Mouse (Mus musculus) hindbrain, embryonic 12.5 days (tissue): ENCODE results near the gene 6030408B16Rik. TPM values are rescaled to one million over a fixed set of nuclear protein-coding genes. Genes with fewer than 3 reads are reported as not detected.
A peak's percentile ranks its signal among the peaks of the same experiment; 100 is the strongest.

Source experiments
- ATAC-seq: fragments of 200-750 bp; cut with Nextera tagmentation; 2 replicates; pipeline ENCODE4 v1.8.0; 2017; ENCODE audit warnings: moderate TSS enrichment; ENCODE audit not compliant: low FRiP score
- H3K27ac ChIP-seq: fragments of 300-500 bp; sonication (generic); 2 replicates; pipeline ENCODE4 v1.5.1; 2016; ENCODE audit warnings: mild to moderate bottlenecking
- H3K27me3 ChIP-seq: fragments of 300-500 bp; sonication (generic); 2 replicates; pipeline ENCODE4 v1.6.1; 2016; ENCODE audit warnings: mild to moderate bottlenecking
- H3K36me3 ChIP-seq: fragments of 300-500 bp; sonication (generic); 2 replicates; pipeline ENCODE4 v1.6.1; 2016; ENCODE audit warnings: mild to moderate bottlenecking
- H3K4me1 ChIP-seq: fragments of 300-500 bp; sonication (generic); 2 replicates; pipeline ENCODE4 v1.6.1; 2016
- H3K4me2 ChIP-seq: fragments of 300-500 bp; sonication (generic); replicated peaks from 2 replicates; pipeline ENCODE4 v1.6.1; 2016; ENCODE audit warnings: mild to moderate bottlenecking
- H3K4me3 ChIP-seq: fragments of 300-500 bp; sonication (generic); 2 replicates; pipeline ENCODE4 v1.5.1; 2016; ENCODE audit warnings: mild to moderate bottlenecking
- H3K9ac ChIP-seq: fragments of 300-500 bp; sonication (generic); 2 replicates; pipeline ENCODE4 v1.6.1; 2016; ENCODE audit warnings: mild to moderate bottlenecking, moderate library complexity
- H3K9me3 ChIP-seq: fragments of 300-500 bp; sonication (generic); replicated peaks from 2 replicates; pipeline ENCODE4 v1.6.1; 2016; ENCODE audit warnings: mild to moderate bottlenecking
- WGBS: fragments of 180-500 bp; shearing (Covaris S2); methylation state at CpG from one replicate; pipeline ENCODE4 v1.1.7; 2016; 5-methylcytosine and 5-hydroxymethylcytosine counted together
- polyA plus RNA-seq: library from polyadenylated mRNA; unstranded; fragments of >200 nt; fragmentation: Nextera tagmentation; extraction: Ambion mirVana; gene quantifications from 2 replicates; pipeline ENCODE4 v1.2.1, GENCODE M21; 2016

6030408B16Rik gene
- 0.31 and 0.87 TPM in 2 replicates for polyA plus RNA-seq

DNA sequence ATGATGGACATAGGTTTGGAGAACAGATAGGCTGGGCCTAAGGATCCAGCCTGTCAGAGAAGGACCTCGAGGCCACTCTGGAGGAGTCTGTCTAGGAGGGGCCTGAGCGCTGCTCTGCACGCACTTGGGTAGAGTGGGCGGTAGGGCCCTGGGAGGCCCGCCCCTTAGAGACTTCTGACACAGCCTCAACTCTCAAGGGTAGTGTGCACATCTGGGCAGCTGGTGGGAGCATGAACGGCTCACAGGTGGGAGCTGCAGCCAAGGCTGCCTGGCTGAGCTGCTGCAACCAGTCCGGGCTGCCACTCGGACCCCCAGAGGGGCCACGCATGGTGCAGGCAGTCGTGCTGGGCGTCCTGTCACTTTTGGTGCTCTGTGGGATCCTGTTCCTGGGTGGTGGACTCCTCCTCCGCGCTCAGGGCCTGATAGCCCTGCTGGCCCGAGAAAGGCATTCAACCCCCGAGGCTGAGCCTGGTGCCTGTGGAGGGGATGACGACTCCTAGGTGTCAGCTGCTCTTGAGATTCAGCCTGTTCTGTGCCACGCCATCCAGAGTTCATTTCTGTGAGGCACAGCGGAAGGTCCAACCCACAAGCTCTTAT lies at the start of gene 6030408B16Rik:
TSS of gene 6030408B16Rik (plus strand) at position 188 of the 597 bp plus-strand sequence.
- H3K27me3 ChIP-seq = no peaks in the 10 kb centered on the region
- H3K9ac ChIP-seq = no peak within 1 kb of the TSS
- no peak within 1 kb of the TSS for H3K4me2 ChIP-seq
- H3K36me3 ChIP-seq = peaks cover 42% of the 10 kb centered on the region
- 60% methylated on average over 18 of the region's 18 CpGs for WGBS
- no peaks in the 10 kb centered on the region for H3K9me3 ChIP-seq
- no peak within 1 kb of the TSS for H3K27ac ChIP-seq
- ATAC-seq = no peak
- peaks cover 2% of the 10 kb centered on the region; the same call in 1 of the 2 replicates for H3K4me1 ChIP-seq
- no peak within 1 kb of the TSS for H3K4me3 ChIP-seq

DNA sequence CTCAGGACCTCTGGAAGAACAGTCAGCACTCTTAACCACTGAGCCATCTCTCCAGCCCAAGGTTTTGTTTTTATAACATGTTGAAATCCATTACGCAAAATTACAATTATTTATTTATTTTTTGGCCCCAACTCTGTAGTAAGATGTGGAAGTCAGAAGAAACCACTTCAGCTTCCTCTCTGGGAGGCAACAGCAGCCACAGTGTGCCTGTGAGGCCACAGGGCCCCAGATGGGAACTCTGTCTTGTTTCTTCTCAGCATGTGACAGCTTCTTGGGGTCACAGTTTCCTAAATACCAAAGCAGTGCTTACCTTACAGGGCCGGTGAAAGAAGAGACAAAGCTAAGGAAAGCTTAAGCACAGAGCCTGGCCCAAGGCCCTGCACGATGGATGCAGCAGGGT lies 49.0 kb upstream of the 6030408B16Rik start:
- no peaks in the 10 kb centered on the region for H3K9me3 ChIP-seq
- 64% methylated on average over 3 of the region's 3 CpGs for WGBS
- no peak overlapping the region for H3K4me2 ChIP-seq
- H3K36me3 ChIP-seq = no peaks in the 10 kb centered on the region
- H3K27me3 ChIP-seq = peaks cover 4% of the 10 kb centered on the region; the same call in 1 of the 2 replicates
- H3K4me1 ChIP-seq = peaks cover 10% of the 10 kb centered on the region
- no peak overlapping the region for H3K4me3 ChIP-seq
- no peak for ATAC-seq
- H3K27ac ChIP-seq = no peak overlapping the region
- H3K9ac ChIP-seq = no peak overlapping the region

DNA sequence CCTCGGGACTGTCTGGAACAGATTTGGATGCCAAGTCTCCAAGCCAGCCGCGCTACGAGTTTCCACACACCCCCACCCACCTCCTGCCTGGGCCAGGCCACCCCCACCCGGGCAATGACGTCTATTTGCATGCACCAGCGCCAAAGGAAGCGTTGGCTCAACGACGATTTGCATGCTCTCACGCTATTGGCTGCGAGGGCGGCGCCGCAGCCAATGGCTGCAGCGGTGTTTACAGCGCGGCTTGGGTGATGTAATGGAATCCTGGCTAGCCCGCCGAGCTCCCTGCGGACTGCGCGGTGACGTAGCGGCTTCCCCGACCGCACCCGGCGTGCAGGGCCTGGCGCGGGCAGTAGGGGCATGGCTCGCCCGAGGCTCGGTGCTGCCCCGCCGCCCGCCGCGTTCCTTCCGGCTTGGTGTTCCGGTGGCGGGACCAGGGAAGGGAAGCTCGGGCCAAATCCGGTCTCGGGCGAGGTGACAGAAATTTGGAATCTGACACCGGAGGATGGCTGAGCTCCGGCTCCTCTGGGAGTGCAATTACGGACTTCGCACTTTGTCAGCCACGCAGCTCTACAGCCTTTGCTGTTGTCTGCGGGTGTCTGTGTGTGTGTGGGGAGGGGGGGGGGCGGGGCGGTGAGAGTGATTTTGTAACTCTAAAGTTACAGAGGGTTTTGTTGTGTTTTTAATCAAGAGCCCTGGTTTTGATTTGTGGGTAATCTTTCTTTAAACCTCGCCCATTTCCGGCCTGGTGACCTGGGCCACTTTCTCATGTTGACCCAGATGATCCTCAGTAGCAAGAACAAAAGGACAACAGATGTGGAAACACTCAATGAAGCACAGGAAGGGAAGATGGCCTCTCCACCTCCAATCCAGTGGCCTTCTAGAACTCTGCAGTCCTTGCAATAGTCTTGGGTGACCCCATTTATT lies 46.5 kb upstream of the 6030408B16Rik start:
- H3K27me3 ChIP-seq = peaks cover 1% of the 10 kb centered on the region; the same call in 1 of the 2 replicates
- 3% methylated on average over 56 of the region's 56 CpGs for WGBS
- H3K4me1 ChIP-seq = peaks cover 4% of the 10 kb centered on the region; the same call in 1 of the 2 replicates
- peak overlapping the region; percentile 79 for H3K27ac ChIP-seq
- no peaks in the 10 kb centered on the region for H3K9me3 ChIP-seq
- H3K36me3 ChIP-seq = no peaks in the 10 kb centered on the region
- H3K4me2 ChIP-seq = peak overlapping the region; percentile 64
- peak overlapping the region; percentile 39 for H3K4me3 ChIP-seq
- ATAC-seq = peak; percentile 99
- H3K9ac ChIP-seq = peak overlapping the region; percentile 59

DNA sequence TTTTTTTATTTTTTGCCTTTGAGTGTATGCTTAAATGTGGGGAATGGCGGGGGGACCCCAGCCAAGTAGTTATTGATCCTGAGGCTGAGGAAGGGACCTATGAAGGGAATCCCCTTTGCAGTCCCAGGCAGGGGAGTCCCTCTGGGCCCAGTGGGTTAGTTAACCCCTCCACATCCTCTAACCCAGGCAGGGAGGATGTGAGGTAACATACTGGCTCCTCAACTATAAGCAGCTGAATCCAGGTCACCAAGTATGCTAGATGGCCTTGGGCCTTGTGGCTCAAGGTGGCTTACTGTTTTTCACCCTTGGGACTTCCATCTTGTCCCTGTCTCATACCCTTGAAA lies 45.9 kb upstream of the 6030408B16Rik start:
- H3K27ac ChIP-seq = peak overlapping the region; percentile 79; the same call in 1 of the 2 replicates
- ATAC-seq = no peak
- no peak overlapping the region for H3K4me3 ChIP-seq
- no peak overlapping the region for H3K9ac ChIP-seq
- H3K9me3 ChIP-seq = no peaks in the 10 kb centered on the region
- peak overlapping the region; percentile 64 for H3K4me2 ChIP-seq
- H3K27me3 ChIP-seq = no peaks in the 10 kb centered on the region
- H3K4me1 ChIP-seq = 0 out of 2 replicates have a peak, but pooled peaks cover 4% of the 10 kb centered on the region
- H3K36me3 ChIP-seq = no peaks in the 10 kb centered on the region
- 79% methylated on average over 1 of the region's 1 CpGs for WGBS

DNA sequence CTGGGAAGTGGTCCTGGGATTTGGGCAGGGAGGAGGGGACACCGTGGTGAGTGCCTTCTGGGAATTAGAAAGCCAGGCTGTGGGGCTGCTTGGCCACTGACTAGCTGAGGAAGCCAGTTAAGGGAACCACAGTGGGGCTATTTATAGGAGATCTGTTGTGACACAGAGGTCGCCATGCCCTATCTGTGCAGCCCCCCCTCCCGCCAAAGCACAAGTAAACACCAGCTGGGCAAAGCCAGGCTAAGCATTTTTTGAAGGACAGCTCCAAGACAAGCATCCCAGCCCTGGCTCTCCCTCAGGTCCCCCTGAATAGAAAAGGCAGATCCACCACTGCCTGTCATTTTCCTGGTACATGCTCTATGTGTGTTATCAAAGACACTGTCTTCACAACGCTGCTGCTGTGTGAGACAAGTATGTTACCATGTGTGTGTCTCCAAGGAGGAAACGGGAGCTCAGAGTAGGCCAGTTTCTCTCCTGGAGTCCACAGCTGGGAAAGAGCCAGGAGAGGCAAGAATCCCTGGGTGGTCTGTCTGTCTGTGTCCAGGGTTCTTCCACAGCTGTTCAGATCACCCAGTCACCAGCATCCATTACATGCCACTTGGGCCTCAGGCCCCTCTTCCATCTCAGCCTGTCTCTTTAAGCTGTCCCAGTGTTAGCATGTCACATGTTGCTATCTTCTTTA lies 44.8 kb upstream of the 6030408B16Rik start:
- Histone ChIP-seq H3K27ac (no peak overlapping the region), H3K4me2 (no peak overlapping the region), H3K9ac (no peak overlapping the region; the same call in 1 of the 2 replicates), H3K27me3 (peaks cover 8% of the 10 kb centered on the region), H3K4me1 (0 out of 2 replicates have a peak, but pooled peaks cover 4% of the 10 kb centered on the region), H3K36me3 (no peaks in the 10 kb centered on the region), H3K9me3 (no peaks in the 10 kb centered on the region), H3K4me3 (no peak overlapping the region)
- no peak for ATAC-seq
- 58% methylated on average over 5 of the region's 5 CpGs for WGBS

DNA sequence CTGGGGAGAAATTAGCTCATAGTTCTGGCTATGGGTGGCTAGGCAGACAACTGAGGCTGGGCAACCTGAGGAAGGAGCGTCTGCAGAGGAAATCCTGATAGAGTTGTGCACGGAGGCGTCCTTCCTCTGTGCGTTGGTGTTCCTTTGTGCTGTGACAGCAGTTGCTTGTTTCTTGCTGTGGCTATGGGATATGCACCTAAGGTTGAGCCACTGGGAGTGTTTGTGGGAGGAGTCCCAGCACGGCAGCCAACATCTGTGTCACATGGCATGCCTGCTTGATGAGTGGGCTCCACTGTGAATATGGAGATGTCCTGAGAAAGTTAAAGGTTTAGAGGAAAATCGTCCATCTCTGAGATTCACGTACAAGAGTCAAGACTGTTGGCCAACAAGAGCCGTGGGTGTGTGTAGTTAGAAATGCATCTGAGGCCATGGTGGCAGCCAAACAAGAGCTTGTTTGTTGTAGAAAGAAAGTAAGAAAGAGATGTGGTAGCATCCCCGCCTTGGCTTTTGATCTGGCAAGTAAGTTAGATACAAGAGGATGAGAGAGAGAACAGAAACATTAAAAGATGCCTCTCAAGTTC lies 42.7 kb upstream of the 6030408B16Rik start:
- H3K4me2 ChIP-seq = no peak overlapping the region
- H3K27ac ChIP-seq = no peak overlapping the region
- peaks cover 11% of the 10 kb centered on the region for H3K27me3 ChIP-seq
- 78% methylated on average over 9 of the region's 9 CpGs for WGBS
- H3K4me1 ChIP-seq = 0 out of 2 replicates have a peak, but pooled peaks cover 4% of the 10 kb centered on the region
- no peaks in the 10 kb centered on the region for H3K9me3 ChIP-seq
- H3K4me3 ChIP-seq = no peak overlapping the region
- H3K9ac ChIP-seq = no peak overlapping the region
- H3K36me3 ChIP-seq = no peaks in the 10 kb centered on the region
- no peak for ATAC-seq

DNA sequence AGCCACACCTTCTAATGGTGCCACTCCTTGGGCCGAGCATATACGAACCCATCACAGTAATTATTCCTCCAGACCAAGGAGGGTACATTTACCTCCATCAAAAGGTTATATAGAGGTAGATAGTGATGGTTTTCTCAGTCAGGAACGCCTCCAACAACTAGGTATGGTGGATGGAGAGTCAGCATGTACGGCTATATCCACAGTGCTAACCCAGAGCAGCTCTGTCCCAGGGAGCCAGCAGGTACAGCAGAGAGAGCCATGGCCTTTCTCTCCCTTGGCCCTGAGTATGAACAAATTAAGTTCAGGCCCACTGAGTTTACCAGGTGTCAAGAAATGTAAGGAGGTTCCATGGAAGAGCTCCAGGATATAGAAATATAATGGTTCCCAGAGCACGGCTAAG lies 41.1 kb upstream of the 6030408B16Rik start:
- 89% methylated on average over 5 of the region's 5 CpGs for WGBS
- H3K4me2 ChIP-seq = no peak overlapping the region
- no peak for ATAC-seq

DNA sequence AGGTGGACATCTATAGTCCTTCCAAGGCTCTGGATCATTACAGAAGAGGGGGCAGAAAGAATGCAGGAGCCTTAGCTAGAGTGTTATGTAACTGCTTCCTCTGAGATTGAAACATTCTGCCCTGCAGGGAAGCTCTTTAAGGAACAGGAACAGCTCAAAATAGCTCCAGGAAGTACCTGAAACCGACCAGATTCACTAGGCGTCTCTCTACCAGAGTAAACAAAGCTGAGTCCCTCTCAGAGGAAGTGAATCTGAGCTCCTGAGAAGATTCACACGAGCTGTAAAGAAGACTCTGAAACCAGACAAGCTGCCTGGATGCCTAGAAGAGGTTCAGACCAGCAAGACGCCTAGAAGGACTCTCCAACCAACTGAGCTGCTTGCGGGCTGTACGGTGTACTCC lies 40.4 kb upstream of the 6030408B16Rik start:
- 82% methylated on average over 6 of the region's 6 CpGs for WGBS
- H3K9me3 ChIP-seq = no peaks in the 10 kb centered on the region
- no peak for ATAC-seq
- H3K36me3 ChIP-seq = no peaks in the 10 kb centered on the region
- no peak overlapping the region for H3K9ac ChIP-seq
- peaks cover 11% of the 10 kb centered on the region for H3K27me3 ChIP-seq
- H3K4me2 ChIP-seq = no peak overlapping the region
- H3K4me1 ChIP-seq = 0 out of 2 replicates have a peak, but pooled peaks cover 4% of the 10 kb centered on the region
- no peak overlapping the region for H3K27ac ChIP-seq
- no peak overlapping the region for H3K4me3 ChIP-seq

More for the DNA sequence above, 41.1 kb upstream of the 6030408B16Rik start:
- Histone ChIP-seq H3K4me3 (no peak overlapping the region), H3K9me3 (no peaks in the 10 kb centered on the region), H3K36me3 (no peaks in the 10 kb centered on the region), H3K27me3 (peaks cover 11% of the 10 kb centered on the region), H3K27ac (no peak overlapping the region), H3K4me1 (0 out of 2 replicates have a peak, but pooled peaks cover 4% of the 10 kb centered on the region), H3K9ac (no peak overlapping the region)

DNA sequence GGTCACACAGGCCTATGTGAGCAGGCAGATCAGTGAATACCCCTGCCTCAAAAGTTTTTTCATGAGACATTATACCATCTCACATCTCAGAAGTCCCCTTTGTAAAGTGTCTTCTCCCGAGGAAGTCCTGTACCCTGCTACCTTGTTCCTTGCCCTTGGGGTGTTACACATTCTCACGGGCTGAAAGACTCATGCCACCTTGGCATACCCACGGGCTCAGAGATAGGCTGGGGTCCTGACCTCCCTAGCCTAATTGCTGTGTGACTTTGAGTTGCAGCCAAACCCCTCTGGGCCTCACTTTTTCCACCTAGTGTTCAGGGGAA lies 39.5 kb upstream of the 6030408B16Rik start:
- H3K9ac ChIP-seq = peak overlapping the region; percentile 84
- no peaks in the 10 kb centered on the region for H3K9me3 ChIP-seq
- 0 out of 2 replicates have a peak, but pooled peaks cover 4% of the 10 kb centered on the region for H3K4me1 ChIP-seq
- no peak for ATAC-seq
- peak overlapping the region; percentile 56 for H3K4me3 ChIP-seq
- peak overlapping the region; percentile 92 for H3K4me2 ChIP-seq
- WGBS = 41% methylated on average over 3 of the region's 3 CpGs
- no peak overlapping the region for H3K27ac ChIP-seq
- H3K36me3 ChIP-seq = no peaks in the 10 kb centered on the region
- H3K27me3 ChIP-seq = peaks cover 11% of the 10 kb centered on the region

DNA sequence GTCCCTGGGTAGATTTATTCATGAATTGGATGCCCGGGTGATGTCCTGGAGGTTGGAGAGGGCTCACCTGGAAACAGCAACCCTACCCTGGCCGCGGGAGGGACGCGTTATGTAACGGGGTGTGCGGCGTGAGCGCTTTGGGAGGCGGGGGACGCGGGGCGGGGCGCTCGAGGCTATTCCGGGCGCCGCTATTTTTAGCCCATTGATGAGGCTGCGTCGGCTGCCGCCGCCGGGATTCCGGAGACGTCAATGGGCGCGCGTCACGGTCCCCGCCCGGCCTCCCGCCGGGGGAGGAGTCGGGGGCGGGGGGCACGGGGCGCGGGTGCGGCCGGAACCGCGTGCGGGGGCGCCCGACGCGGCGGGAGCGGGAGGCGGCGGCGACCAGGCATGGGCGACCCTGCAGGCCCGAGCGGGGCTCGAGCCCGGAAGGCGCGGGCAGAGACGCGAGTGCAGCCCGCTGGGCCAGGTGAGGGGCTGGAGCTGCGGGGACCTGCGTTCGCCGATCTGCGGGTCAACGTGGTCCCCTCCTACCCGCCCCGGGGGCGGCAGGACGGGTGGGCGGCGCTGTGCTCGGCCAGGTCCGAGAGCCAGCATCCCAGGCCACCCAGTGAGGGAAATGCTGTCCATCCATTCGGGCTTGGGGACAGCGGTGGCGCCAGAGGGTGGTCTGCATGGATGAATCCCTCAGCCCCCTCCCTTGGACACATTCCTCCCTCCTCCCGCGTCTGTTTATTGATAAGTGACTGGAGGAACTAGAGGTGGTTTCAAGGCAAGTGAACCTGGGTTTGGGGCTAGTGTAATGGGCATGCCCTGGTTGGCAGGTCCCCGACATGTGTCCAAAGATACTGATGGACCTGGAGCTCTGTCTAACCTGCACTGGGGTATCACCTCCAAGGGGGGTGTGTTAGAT lies 38.9 kb upstream of the 6030408B16Rik start, which contains the start of gene Nr4a1:
TSS of gene Nr4a1 (plus strand) at position 384 of the 910 bp plus-strand sequence.
- H3K4me1 ChIP-seq = 0 out of 2 replicates have a peak, but pooled peaks cover 4% of the 10 kb centered on the region
- H3K36me3 ChIP-seq = no peaks in the 10 kb centered on the region
- H3K4me2 ChIP-seq = peak within 1 kb of the TSS; percentile 92
- H3K9ac ChIP-seq = peak within 1 kb of the TSS; percentile 84
- 0 out of 2 replicates have a peak within 1 kb of the TSS, but pooled peaks have one; percentile 46 for H3K27ac ChIP-seq
- peak; percentile 66 for ATAC-seq
- WGBS = 2% methylated on average over 70 of the region's 82 CpGs
- peak within 1 kb of the TSS; percentile 56 for H3K4me3 ChIP-seq
- peaks cover 11% of the 10 kb centered on the region for H3K27me3 ChIP-seq
- no peaks in the 10 kb centered on the region for H3K9me3 ChIP-seq
